Mouse (Mus musculus) urinary bladder, adult 2 months (tissue): ENCODE results near the gene Adam30. TPM values are rescaled to one million over a fixed set of nuclear protein-coding genes. Genes with fewer than 3 reads are reported as not detected.
A peak's percentile ranks its signal among the peaks of the same experiment; 100 is the strongest.
"Not testable (repeated sequence)": the region's sequence is repeated elsewhere in the genome, so short reads cannot be mapped to it uniquely, and the experiment has no call there.

Experiments used
- DNase-seq: peaks from one replicate; pipeline ENCODE4 v3.0.0; 2022; ENCODE audit warnings: low spot score
- polyA plus RNA-seq: library from polyadenylated mRNA; depleted of rRNA; stranded (reverse); fragments of >200 nt; gene quantifications from 2 replicates; pipeline ENCODE4 v1.2.3, GENCODE M21; 2012; rRNA removed

Adam30 gene
- not detected in 2 replicates for polyA plus RNA-seq

DNA sequence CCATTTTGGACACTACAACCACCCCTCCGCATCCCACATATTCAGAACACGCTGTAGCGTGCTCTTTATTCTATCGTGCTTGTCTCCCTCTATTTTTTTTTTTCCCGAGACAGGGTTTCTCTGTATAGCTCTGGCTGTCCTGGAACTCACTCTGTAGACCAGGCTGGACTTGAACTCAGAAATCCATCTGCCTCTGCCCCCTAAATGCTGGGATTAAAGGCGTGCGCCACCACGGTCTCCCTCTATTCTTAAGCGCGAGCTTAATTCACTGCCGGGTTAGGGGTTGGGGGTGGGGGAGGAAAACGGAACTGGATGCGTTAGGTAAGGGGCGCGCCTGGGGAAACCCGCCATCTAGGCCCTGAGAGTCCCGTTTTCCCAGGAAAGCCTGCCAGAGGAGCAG, at the start of gene Adam30:
Gene Adam30 (plus strand): TSS at position 301 of the 400 bp plus-strand sequence.
- no peak for DNase-seq

DNA sequence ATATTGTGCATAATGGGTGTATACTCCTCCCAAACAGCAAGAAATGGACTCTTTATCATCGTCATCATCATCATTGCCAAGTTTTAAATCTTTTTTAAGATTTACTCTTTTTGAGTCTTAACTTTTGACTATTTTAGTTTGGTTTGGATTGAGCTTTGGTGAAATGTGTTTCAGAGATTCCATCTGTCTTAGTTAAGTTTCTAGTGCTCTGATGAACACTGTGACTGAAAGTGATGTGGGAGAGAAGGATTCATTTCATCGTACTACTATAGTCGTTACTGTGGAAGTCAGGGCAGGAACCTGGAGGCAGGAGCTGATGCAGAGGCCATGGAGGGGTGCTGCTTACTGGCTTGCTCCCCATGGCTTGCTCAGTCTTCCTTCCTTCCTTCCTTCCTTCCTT, 42.2 kb upstream of the Adam30 start:
- DNase-seq, result no peak

DNA sequence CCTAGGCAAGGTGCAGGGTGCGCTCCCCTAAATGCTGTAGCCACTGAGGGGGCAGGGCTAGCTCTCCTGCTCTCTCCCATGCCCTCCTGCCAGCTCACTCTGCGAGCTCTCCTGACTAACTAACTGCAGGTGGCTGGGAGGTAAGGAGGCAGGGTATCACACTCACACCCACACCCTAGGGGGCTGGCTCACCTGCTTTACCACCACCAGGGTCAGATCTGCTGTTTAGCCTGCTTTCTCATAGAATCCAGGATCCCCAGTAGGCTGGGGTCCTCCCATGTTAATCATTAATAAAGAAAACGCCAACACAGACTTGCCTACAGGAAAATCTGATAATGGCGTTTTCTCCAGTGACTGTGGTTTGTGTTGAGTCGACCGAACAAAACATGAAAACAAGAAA, 41.1 kb upstream of the Adam30 start:
- no peak for DNase-seq

DNA sequence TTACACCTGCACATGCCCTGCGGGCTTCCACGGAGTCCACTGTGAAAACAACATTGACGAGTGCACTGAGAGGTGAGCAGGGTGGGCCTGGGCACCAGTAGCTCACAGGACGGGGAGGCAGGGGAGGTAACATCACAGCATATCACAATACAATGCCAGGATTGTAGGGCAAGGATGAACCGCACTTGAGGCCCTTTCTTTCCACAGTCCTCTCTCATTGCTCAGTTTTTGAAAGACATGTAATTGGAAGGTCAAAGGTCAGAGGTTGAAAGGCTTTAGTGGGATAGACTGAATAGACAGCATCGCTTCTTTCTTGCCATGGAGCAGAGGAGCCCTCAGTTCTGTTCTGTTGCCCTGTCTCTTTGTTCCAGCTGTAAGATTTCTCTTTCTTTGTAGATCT, 39.5 kb upstream of the Adam30 start:
- no peak for DNase-seq

DNA sequence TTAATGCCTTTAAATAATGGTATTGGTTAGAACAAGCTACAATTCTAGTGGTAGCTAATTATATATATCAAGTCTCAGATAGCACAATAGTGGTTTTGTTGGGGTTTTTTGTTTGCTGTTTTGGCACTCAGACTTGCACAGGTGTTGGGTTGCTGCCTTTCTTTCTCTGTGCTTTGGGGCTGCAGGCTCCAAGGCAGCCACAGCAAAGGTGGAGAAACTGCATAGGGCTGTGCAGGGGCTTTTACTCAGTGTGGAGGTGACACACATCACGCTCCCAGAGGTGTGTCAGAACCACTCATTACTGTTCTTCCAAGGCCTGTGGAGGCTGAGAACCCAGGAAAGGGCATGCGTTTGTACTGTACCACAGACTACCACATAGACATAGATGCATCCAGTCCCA, 32.7 kb upstream of the Adam30 start:
- no peak for DNase-seq

DNA sequence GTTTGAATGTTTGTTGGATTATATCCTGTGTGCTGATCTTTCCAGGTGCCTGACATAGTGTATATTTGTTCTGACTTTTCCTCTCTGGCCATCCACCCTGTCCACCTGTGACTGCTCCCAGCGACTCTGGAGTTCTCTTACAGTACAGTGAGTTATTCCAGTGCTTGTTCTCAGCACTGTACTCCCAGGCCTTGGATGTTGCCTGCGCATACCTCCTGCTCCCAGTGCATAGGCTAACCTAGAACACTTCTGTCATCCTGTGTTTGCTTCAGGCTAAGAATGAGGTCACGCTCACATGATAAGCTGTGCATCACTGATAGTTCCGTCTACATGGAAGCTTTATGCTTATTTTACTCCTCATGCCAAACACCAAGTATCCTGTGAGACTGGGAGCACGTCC, 31.7 kb upstream of the Adam30 start:
- DNase-seq, result no peak

DNA sequence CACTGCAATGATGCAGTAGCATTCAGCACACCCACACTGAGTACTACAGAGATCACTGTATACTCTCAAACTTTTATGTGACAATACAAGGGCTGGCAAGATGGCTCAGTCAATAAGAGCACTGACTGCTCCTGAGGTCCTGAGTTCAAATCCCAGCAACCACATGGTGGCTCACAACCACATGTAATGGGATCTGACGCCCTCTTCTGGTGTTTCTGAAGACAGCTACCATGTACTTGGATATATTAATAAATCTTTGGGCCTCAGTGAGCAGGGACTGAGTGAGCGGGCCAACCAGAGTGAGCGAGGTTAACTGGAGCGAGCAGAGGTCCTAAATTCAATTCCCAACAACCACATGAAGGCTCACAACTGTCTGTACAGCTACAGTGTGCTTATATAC, 28.3 kb upstream of the Adam30 start:
- not testable (repeated sequence) for DNase-seq

DNA sequence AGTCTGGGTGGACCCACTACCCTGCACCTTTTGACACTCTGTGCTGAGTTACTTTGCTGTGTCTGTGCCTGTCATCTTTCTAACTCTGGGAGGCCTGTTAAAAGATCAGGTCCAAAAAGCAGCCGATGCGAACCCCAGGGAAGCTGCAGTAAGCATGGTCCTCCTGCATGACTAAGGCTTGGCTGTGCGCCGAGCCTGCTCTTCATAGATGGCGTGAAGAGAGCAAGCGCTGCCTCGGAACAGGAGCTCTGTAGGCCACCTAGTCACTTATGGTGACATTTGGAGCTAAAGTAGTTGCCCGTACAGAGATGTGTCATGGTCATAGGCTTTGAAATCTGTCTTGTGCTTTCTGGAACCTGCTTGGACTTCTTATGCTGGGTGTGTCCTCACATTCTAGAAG, 27.8 kb upstream of the Adam30 start:
- no peak for DNase-seq

DNA sequence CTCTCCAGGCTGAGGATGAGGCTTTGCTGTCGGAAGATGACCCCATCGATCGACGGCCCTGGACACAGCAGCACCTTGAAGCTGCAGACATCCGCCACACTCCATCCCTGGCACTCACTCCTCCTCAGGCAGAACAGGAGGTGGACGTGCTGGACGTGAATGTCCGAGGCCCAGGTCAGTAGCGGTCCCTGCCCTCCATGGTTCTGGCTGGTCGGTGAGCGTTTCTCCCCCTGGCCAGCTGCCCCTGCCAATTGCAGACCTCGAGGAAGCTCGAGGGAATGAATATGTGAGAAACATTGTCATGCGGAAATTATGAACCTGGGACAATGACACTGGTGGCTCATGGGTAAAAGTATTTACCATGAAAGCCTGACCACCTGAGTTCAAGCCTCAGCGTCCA, 19.0 kb upstream of the Adam30 start:
- no peak for DNase-seq

DNA sequence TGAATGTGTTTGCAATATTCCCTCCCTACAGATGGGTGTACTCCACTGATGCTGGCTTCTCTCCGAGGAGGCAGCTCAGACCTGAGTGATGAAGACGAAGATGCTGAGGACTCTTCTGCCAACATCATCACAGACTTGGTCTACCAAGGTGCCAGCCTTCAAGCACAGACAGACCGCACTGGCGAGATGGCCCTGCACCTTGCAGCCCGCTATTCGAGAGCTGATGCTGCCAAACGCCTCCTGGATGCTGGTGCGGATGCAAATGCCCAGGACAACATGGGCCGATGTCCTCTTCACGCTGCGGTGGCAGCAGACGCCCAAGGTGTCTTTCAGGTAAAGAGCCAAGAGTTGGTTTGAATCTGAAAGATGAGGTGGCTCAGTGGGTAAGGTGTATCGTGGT, 17.6 kb upstream of the Adam30 start:
- DNase-seq, result no peak

DNA sequence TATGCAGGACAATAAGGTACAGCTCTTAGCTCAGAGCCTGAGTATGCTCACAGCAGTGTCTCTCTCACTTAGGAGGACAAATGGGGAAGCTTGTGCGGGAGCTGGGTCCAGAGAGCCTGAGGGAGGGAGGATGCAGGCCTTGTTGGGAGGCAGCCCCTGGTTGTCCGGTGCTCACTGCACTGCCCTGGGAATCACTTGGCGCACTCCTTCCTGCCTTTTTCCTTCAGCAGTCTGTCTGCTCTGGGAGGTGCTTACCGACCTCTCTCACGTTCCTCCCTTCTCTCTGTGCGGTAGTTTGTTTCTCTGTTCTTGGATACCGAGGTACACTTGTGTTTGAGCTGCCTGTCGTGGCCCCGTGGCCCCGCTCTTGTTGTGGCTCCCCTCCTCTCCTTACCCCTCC, 15.2 kb upstream of the Adam30 start:
- no peak for DNase-seq

DNA sequence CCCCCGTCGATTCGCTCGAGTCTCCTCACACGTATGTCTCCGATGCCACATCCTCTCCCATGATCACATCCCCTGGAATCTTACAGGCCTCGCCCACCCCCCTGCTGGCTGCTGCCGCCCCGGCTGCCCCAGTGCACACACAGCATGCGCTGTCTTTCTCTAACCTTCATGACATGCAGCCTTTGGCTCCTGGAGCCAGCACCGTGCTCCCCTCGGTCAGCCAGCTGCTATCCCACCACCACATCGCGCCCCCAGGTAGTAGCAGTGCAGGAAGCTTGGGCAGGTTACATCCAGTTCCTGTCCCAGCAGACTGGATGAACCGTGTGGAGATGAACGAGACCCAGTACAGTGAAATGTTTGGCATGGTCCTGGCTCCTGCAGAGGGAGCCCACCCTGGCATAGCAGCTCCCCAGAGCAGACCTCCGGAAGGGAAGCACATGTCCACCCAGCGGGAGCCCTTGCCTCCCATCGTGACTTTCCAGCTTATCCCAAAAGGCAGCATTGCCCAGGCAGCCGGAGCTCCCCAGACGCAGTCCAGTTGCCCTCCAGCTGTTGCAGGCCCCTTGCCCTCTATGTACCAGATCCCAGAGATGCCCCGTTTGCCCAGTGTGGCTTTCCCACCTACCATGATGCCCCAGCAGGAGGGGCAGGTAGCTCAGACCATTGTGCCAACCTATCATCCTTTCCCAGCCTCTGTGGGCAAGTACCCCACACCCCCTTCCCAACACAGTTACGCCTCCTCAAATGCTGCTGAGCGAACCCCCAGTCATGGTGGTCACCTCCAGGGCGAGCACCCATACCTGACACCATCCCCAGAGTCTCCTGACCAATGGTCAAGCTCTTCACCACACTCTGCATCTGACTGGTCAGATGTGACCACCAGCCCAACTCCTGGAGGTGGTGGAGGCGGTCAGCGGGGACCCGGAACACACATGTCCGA, 13.7 kb upstream of the Adam30 start:
- no peak for DNase-seq

DNA sequence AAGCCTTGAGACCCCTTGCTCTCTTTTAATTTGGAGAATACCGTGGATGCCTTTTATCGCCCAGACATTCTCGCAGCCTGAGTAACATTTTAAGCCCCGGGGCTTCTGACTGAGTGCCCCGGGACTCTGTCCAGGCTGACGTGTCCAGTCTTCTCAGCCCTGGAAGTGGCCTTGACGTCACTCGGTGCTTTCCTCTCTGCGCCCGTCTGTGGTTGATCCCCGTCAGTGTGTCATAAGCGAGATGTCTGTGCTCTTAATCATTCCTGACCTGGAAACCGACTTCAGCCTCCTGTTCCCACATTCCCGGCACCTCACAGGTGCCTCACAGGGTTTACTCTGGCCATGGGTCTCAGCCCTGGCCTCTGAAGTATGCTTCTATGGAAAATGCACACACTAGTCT, 12.7 kb upstream of the Adam30 start:
- no peak for DNase-seq

DNA sequence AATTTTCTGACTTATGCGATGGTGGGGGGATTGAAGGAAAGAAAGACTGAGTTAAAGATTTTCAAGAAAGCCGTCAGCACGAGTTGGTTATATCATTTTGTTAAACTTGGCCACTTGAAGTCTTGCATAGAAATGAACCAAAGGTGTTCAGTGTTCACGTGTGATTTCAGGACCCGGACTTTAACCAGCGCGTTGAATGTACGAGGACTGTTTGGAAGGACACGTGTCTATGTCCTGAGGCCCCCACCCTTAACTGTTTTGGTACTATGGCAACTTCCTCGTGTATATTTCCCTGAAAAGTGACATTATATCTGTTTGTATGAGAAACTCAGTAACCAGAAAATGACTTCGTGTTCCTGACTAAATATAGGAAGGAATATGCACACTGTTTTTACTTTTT, 10.5 kb upstream of the Adam30 start:
- DNase-seq, result no peak

DNA sequence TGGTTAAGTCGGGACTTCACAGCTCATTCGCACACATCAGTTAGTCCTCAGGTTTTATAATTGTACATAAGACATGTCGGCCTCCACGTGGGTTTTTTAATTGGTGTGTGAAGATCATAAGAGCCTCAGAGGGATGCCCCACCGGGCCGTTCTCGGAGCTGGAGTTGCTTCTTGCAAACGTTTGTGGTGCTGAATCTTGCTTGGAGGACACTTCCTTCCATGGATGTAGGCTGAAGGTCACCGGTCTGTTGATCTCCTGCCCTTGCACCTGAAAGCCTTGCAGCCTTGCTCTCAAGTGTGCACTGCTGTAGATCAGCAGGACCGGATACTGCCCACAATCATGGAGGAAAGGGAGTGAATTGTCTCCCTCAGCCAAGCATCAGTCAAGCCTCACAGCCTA, 9.4 kb upstream of the Adam30 start:
- DNase-seq, result no peak

DNA sequence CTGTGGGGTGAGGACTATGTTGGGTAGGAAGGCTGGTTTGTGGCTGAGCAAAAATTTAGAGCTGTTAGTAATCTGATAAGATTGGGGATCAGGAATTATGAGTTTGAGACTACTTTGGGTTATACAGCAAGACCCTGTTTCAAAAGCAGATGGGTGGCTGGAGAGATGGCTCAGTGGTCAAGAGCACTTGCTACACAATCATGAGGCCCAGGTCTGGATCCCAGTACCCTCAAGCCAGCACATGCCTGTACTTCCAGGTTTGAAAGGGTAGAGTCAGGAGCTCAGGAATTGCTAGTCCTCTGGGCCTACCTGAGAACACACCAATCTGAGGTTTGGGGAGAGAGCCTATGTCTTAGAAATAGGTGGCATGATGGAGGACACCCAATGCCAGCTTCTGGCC, 7.0 kb upstream of the Adam30 start:
- no peak for DNase-seq

DNA sequence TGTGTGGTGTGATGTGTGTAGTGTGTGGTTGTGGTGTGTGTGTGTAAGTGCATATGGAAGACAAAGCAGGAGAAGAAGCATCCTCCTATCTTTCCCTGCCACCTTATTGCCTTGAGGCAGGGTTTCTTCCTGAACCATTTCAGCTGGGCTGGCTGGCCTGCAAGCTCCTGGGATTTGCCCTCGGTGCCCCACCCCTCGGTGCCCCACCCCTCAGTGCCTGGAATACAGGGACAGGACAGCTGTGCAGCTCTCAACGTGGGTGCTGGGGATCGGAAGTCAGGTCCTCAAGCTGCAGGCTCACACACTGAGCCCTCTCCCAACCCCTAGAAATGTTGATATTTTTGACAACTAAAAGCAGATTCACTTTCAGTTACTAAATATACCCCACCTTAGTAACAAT, 4.3 kb upstream of the Adam30 start:
- DNase-seq, result no peak

DNA sequence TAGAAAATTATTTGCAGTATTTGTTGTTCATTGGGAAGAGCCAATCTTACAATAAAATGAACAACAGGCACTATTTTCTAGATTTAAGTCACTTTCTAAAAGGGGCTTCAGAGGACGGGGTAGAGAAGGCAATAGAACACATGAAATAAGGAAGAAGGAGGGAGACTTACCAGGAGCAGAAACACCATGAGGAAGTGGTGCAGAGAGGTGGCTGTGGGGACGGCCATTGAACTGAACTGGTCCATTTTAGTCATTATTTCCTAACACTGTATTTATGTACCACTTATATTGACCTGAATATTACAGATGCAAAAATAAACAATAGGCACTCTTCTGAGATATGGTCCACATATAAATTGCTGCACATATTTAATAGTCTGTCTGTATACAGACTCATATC, 3.4 kb upstream of the Adam30 start:
- DNase-seq, result no peak

DNA sequence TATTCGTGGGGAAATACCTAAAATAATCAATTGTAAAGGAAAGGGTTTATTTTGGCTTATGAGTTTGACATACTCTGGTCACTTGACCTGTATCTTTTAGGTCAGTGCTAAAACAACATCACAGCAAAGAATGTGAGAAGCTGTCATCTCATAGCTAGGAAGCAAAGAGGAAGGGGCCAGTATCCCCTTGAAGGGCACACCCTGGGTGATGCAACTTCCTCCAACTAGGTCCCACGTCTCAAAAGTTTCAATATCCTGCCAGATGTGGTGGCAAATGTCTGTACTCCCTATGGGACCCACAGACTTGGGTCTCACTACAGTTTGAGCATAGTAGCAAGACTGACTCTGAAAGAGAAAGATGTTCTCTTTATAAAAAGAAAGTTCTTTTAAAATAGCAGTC, 2.8 kb upstream of the Adam30 start:
- no peak for DNase-seq

DNA sequence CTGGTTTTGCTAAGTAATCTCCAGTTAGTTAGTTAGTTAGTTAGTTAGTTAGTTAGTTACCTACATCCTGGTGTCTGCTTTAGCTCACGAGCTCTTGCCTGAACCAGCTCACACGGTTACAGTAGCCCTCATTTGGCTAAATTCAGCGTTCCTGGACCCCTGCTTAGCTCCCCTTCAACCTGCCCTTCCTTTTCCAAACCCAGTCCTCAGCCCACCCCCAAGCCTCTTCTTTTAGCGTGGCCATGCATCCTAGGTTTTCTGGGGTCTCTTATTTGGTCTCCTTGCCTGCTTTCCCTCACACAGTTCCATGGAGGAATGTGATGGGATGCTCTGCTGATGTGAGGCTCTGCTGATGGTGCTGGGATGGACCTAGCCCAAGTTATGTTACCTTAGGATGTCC, 1.8 kb upstream of the Adam30 start:
- DNase-seq, result no peak

DNA sequence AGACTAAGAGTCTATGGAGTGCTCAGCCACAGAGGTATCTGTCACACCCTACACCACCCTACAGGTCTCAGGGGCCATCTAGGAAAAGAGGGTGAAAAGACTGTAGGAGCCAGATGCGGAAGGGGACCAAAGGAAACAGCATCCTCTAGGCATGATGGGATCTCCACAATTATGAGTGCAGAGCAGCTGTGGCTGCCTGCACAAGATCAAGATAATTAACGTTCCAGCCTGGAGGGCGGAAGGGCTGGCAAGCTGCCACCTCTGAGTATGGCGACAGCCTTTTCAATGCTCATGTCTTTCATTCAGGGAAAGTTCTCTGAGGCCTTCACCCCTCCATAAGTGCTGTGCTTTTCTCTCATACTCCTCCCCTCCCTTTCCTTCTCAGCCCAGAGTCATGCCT, 1.1 kb upstream of the Adam30 start:
- DNase-seq, result no peak

DNA sequence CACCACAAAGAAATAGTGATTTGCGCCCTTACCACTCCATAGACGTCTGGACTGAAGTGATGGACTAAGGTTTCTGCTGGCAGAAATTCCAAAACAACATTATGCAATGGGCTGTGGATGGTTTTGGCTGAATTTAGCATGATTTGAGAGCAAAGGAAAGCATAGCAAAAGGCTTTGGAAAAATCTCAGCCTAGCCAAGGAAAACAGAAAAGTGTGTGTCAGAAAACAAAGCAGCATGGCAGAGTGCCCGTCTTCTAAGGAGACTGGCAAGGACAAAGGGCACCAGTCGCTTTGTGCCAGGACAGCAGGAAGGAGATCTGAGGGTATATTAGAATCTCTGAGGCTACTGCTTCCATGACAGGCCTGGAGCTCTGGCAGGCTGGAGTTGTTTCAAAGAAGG, 17.9 kb downstream of the Adam30 start:
- DNase-seq, result no peak

DNA sequence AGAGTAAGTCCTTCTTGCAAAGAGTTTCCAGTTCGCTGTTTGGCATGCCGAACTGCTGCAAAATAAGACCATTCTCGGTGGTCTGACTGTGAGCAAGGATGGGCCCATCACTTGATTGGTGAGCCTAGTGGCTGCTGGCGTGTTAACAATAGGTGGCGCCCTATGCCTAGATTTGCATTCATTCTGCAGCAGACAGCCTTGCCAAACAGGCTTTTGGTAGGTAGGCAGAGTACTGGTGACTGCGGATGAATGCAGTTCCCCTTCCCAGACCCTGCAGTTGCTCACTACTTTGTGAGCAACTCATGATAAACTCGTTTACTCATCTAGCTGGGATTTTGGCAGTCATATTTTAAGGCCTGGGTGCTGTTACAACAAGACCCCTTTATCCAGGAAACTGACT, 20.4 kb downstream of the Adam30 start:
- DNase-seq, result peak; percentile 39

DNA sequence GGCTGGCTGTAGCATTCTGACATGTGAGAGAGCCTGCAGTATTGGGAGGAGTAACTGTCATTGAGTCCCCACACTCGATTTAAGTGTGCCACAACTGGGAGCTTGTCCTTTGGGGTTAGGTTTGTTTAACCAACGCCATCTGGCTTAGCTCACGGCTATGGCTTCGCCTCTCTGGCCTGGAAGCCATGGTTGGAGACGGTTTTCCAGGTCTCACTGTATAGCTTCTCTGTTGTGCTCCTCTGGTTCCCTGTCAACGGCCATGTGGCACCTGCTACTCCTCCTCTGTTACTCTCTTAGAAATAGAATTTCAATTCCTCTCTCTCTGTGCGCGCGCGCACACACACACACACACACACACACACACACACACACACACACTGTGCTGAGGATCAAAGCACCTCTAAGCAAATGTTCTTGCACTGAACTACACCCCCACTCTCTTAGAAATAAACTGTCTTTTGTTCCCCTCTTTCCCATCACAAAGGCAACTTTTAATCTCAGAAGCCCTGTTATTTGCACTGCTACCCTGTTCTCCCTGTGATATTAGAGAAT, 24.8 kb downstream of the Adam30 start:
- DNase-seq, result no peak
